Mouse (Mus musculus) embryonic facial prominence, embryonic 10.5 days (tissue): Measurements from ENCODE around the gene Asic2. TPM values are rescaled to one million over a fixed set of nuclear protein-coding genes. Genes with fewer than 3 reads are reported as not detected.

Experiments used
- DNase-seq: peaks from one replicate; pipeline ENCODE4 v3.0.0-alpha.2; 2017; ENCODE audit warnings: low spot score
- H3K27ac ChIP-seq: fragments of 300-500 bp; sonication (generic); replicated peaks from 2 replicates; pipeline ENCODE4 v1.5.1; 2016; ENCODE audit warnings: mild to moderate bottlenecking
- H3K27me3 ChIP-seq: fragments of 300-500 bp; sonication (generic); replicated peaks from 2 replicates; pipeline ENCODE4 v1.6.1; 2016; ENCODE audit warnings: low read depth, mild to moderate bottlenecking; ENCODE audit not compliant: poor library complexity, severe bottlenecking
- H3K36me3 ChIP-seq: fragments of 300-500 bp; sonication (generic); replicated peaks from 2 replicates; pipeline ENCODE4 v1.6.1; 2016; ENCODE audit warnings: mild to moderate bottlenecking, moderate library complexity
- H3K4me1 ChIP-seq: fragments of 300-500 bp; sonication (generic); 2 replicates; pipeline ENCODE4 v1.6.1; 2016
- H3K4me3 ChIP-seq: fragments of 300-500 bp; sonication (generic); 2 replicates; pipeline ENCODE4 v1.5.1; 2016; ENCODE audit warnings: mild to moderate bottlenecking, moderate library complexity
- H3K9me3 ChIP-seq: fragments of 300-500 bp; sonication (generic); 2 replicates; pipeline ENCODE4 v1.6.1; 2016; ENCODE audit warnings: mild to moderate bottlenecking
- WGBS: fragments of 180-500 bp; shearing (Covaris S2); methylation state at CpG from one replicate; pipeline ENCODE4 v1.1.7; 2016; 5-methylcytosine and 5-hydroxymethylcytosine counted together
- polyA plus RNA-seq: library from polyadenylated mRNA; unstranded; fragments of >200 nt; fragmentation: Nextera tagmentation; extraction: Ambion mirVana; gene quantifications from 2 replicates; pipeline ENCODE4 v1.2.1, GENCODE M21; 2016

The Asic2 gene
- polyA plus RNA-seq, 1 experiment from 2014 or later: 0.66 TPM

DNA sequence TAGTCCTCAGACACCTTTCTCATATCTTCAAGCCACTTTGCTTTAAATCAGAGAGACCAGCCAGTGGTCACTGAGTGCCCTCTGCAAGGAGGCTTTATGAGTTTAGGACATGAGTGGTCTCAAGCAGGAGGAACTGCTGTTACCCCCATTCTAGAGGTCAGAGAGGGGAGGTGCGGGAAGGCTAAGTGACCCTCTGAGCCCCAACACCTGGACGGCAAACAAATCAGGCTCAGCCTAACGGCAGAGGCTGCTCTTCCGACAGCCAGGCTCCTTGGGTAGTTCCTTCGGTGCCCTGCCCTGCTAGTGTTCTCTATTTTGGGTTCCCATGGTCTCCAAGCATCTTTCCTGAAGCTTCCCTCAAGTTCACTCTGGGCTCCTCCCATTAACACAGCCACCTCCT lies 357.8 kb downstream of the Asic2 start:
- WGBS: 83% methylated on average over 5 of the region's 5 CpGs
- no peak for DNase-seq
- no peaks in the 10 kb centered on the region for H3K36me3 ChIP-seq

DNA sequence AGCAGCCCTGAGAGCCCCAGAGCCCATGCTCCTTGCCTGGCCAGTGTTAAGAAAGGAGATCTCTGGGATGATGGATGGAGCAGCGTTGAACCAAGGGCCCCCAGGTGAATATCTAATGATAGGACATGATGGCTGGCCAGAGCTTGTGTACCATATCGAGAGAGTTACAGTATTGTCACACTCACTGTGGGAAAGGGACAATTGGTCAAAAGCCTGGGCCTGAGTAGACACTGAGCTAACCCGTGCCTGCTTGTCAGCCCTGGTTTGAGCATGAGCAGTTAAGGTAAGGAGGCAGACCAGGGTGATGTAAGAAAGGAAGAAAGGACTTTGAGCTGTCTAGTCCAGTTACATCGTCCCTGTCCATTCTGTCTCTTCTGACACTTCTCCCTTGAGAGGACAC lies 365.3 kb downstream of the Asic2 start:
- Histone ChIP-seq H3K4me1 (no peaks in the 10 kb centered on the region), H3K4me3 (no peak overlapping the region), H3K9me3 (no peaks in the 10 kb centered on the region), H3K27me3 (no peaks in the 10 kb centered on the region), H3K27ac (no peak overlapping the region), H3K36me3 (no peaks in the 10 kb centered on the region)
- WGBS: 87% methylated on average over 4 of the region's 4 CpGs
- no peak for DNase-seq

More for the DNA sequence above, 357.8 kb downstream of the Asic2 start:
- Histone ChIP-seq H3K27me3 (peaks cover 38% of the 10 kb centered on the region), H3K4me1 (peaks cover 21% of the 10 kb centered on the region), H3K9me3 (no peaks in the 10 kb centered on the region), H3K4me3 (no peak overlapping the region), H3K27ac (no peak overlapping the region)

DNA sequence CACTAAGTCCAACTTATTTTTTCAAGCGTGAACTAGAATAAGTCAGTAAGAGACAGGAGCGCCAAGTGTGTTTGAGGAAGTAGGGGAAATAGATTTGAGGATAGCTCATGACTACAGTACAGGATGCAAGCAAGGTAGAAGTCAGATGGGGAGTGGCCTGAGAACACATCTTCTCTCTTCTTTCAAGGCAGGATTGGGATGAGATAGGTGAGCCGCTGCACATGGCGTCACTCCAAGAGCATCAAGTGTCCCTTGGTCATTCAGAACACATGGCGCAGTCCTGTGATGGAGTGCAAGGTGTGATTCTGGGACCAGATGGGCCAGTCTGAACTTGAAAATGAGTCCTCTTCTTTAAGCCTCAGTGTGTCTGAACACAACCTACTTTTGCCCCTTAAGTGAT lies 366.5 kb downstream of the Asic2 start:
- H3K27me3 ChIP-seq: no peaks in the 10 kb centered on the region
- no peak for DNase-seq
- H3K9me3 ChIP-seq: no peaks in the 10 kb centered on the region
- 95% methylated on average over 5 of the region's 5 CpGs for WGBS
- no peaks in the 10 kb centered on the region for H3K36me3 ChIP-seq
- H3K27ac ChIP-seq: no peak overlapping the region
- H3K4me1 ChIP-seq: no peaks in the 10 kb centered on the region
- H3K4me3 ChIP-seq: no peak overlapping the region

DNA sequence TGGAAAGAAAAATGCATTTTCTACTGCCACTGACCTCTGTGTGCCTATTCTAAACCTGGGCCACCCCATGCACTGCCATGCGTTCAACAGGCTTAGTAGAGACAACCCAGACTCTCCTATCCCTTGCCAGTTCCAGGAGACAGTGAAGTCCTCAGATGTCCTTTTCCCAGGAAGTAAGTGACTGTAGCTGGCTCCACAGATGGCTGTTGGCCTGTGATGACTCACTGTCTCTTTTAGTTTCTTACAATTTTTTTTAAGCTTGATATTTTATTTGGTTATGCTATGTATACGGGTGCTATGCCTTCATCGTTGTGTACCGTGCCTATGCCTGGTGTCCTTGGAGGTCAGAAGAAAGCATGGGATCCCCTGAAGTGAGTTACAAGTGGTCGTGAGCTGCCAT lies 370.7 kb downstream of the Asic2 start:
- no peak overlapping the region for H3K27ac ChIP-seq

DNA sequence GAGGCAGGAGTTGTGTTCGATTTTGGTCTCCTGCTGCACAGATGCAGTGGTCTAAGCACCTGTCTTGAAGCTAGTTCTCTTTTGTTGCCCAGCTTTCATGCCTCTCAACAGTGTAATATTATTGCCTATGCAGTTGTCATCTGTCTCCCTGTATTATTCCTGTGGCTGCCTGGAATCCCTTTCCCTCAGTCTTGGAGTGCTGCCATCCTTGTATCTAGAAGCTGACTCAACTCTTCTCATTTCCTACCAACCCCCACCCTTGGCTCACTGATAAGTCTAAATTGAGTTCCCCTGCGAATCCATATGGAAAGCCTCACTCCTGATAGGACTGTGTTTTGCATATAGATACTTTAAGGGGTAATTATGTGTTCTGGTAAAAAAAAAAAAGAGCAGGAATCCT lies 373.0 kb downstream of the Asic2 start:
- no peak for DNase-seq
- Histone ChIP-seq H3K27me3 (no peaks in the 10 kb centered on the region), H3K27ac (no peak overlapping the region), H3K9me3 (no peaks in the 10 kb centered on the region), H3K4me1 (no peaks in the 10 kb centered on the region), H3K36me3 (no peaks in the 10 kb centered on the region), H3K4me3 (no peak overlapping the region)
- WGBS: 79% methylated on average over 2 of the region's 2 CpGs

More for the DNA sequence above, 370.7 kb downstream of the Asic2 start:
- Histone ChIP-seq H3K4me3 (no peak overlapping the region), H3K27me3 (no peaks in the 10 kb centered on the region), H3K36me3 (no peaks in the 10 kb centered on the region), H3K9me3 (no peaks in the 10 kb centered on the region), H3K4me1 (no peaks in the 10 kb centered on the region)
- DNase-seq: no peak
- WGBS: 90% methylated on average over 5 of the region's 5 CpGs

DNA sequence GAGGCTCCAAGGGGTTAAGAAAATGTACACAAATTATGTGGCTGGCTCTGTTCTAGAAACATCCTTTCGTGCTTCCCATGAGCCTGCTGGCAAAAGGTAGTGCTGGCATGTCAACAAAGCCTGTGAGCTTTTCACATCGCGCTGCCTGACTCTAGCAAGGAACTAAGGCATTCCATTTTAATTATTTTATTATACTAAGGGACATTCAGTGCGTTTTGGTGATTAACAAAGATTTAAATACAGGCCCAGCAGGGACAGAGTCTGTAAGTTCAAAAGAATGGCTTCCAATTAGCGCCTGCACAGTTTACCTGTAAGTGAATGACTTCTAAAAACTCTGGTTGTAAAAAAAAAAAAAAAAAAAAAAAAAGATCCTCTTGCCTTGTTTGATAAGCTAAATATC lies 375.5 kb downstream of the Asic2 start:
- no peak overlapping the region for H3K4me3 ChIP-seq
- H3K36me3 ChIP-seq: no peaks in the 10 kb centered on the region
- H3K4me1 ChIP-seq: no peaks in the 10 kb centered on the region
- WGBS: 70% methylated on average over 5 of the region's 5 CpGs
- H3K27me3 ChIP-seq: 0 out of 2 replicates have a peak, but pooled peaks cover 4% of the 10 kb centered on the region
- H3K9me3 ChIP-seq: no peaks in the 10 kb centered on the region
- no peak overlapping the region for H3K27ac ChIP-seq
- DNase-seq: no peak

DNA sequence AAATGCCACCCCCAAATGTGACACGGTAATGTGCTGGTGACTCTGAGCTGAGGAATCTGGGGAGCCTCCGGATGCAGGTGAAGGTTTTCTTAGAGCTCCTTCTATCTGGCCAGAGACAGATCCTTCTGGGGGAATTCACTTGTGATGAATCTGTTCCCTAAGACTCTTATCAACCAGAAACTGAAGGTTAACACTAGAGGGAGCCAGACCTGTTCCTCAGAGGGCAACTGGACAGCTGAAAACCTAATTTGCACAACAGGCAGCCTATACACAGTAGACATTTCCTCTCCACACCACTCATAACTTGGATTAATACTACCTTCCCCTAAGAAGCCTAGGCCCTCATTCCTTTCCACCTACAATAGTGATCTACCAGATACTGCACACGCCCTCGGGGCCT lies 377.3 kb downstream of the Asic2 start:
- H3K27me3 ChIP-seq: 0 out of 2 replicates have a peak, but pooled peaks cover 4% of the 10 kb centered on the region
- no peak for DNase-seq

DNA sequence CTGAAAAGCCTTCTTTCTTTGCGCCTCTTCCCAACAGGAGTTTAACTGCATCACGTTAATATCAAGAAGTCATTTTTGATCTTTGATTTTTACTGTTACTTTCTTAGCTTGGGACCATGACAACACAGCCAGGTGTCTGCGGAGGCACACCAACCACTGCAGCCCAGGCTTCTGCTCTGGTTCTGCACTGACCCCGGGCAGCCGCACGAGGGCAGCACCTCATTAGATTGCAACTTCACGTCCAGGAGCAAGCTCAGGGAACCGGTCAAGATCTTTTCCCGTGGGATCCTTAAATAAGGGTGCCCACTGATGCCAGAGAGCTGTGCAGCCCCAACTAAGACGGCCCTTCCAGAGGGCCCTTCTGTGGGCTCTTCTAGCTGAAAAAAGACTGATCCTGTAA lies 379.6 kb downstream of the Asic2 start:
- Histone ChIP-seq H3K36me3 (no peaks in the 10 kb centered on the region), H3K9me3 (no peaks in the 10 kb centered on the region), H3K4me1 (no peaks in the 10 kb centered on the region), H3K4me3 (no peak overlapping the region), H3K27me3 (0 out of 2 replicates have a peak, but pooled peaks cover 4% of the 10 kb centered on the region), H3K27ac (no peak overlapping the region)
- DNase-seq: peak; percentile 69
- WGBS: 11% methylated on average over 10 of the region's 10 CpGs

More for the DNA sequence above, 377.3 kb downstream of the Asic2 start:
- no peaks in the 10 kb centered on the region for H3K9me3 ChIP-seq
- H3K27ac ChIP-seq: no peak overlapping the region
- no peaks in the 10 kb centered on the region for H3K36me3 ChIP-seq
- no peak overlapping the region for H3K4me3 ChIP-seq
- WGBS: 80% methylated on average over 4 of the region's 4 CpGs
- no peaks in the 10 kb centered on the region for H3K4me1 ChIP-seq

DNA sequence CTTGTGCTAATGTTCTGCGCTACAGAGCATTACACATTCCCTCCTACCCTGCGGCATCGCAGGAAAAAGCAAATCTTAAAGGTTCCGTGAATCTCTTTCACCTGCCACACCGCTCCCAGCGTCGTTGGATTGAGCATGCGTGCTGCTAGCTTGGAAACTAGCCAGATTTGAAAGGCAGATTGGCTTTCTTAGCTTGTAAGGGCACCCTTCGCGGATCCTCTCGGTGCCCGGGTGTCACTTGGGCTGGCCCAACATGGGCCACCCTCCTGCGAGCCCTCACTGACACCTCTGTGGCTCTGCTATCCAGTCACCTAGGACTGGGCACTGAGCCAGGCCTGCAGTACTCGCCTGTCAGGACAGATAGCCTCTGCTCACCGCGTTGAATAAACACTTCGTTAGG lies 380.3 kb downstream of the Asic2 start:
- Histone ChIP-seq H3K36me3 (no peaks in the 10 kb centered on the region), H3K27me3 (0 out of 2 replicates have a peak, but pooled peaks cover 4% of the 10 kb centered on the region), H3K9me3 (no peaks in the 10 kb centered on the region), H3K27ac (no peak overlapping the region), H3K4me1 (no peaks in the 10 kb centered on the region), H3K4me3 (no peak overlapping the region)
- 83% methylated on average over 17 of the region's 17 CpGs for WGBS
- no peak for DNase-seq

DNA sequence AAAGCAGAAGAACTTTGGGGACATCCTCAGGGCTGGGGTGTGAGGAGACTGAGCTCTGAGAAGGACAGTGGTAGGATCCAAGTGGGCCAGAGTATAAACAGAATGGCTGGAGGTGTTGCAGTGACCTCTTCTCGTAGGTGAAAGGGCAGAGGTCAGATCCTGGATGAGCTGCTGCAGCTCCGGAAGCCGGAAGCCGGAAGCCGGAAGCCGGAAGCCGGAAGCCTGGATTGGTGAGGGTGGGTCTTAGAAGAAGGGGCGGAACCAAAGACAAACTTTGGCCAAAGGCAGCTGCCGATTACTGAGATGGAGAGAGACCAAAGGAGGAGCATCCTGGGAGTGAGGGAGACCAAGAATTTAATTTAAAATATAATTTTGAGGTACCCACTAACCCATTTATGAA lies 381.1 kb downstream of the Asic2 start:
- 76% methylated on average over 9 of the region's 9 CpGs for WGBS
- no peak for DNase-seq
- no peak overlapping the region for H3K27ac ChIP-seq
- 0 out of 2 replicates have a peak, but pooled peaks cover 4% of the 10 kb centered on the region for H3K27me3 ChIP-seq
- no peaks in the 10 kb centered on the region for H3K4me1 ChIP-seq
- H3K36me3 ChIP-seq: no peaks in the 10 kb centered on the region
- no peaks in the 10 kb centered on the region for H3K9me3 ChIP-seq
- H3K4me3 ChIP-seq: no peak overlapping the region

DNA sequence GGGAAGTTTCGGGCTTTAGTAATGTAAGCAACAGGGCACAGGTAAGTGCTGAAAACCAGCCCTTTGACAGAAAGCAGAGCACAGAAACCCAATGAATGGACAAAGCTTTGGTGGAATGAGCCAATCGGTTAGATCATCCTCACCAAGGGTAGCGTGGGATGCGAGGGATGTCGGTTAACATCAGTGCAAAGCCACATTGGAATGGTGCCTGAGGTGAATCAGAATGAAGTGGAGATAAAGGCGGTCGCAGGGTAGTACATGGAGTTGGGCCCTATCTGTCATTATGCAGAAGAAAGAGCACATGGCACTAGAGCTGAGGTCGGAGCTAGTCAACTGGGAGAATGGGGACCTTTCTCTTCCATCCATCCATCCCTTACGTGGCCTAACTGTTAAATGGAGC lies 383.8 kb downstream of the Asic2 start:
- Histone ChIP-seq H3K4me3 (no peak overlapping the region), H3K4me1 (no peaks in the 10 kb centered on the region), H3K27ac (no peak overlapping the region), H3K27me3 (0 out of 2 replicates have a peak, but pooled peaks cover 1% of the 10 kb centered on the region), H3K36me3 (no peaks in the 10 kb centered on the region), H3K9me3 (no peaks in the 10 kb centered on the region)
- no peak for DNase-seq
- 94% methylated on average over 9 of the region's 9 CpGs for WGBS

DNA sequence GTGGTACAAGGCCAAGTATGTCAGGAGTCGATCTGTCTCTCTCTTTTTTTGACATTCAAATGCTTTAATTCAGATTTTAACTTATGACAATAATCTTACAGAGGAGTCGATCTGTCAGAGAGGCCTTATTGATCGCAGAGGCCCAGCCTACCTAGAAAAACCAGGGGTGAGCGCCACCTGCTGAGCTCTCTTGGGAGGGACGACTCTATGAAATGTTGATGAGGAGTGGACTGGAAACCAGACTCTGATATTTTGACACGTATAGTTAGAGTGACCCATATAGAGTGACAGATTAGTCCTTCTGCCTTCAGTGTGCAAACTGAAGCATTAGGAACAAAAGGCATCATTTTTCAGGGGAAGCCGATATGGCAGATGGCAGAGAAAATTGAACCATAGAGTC lies 385.1 kb downstream of the Asic2 start:
- Histone ChIP-seq H3K4me1 (no peaks in the 10 kb centered on the region), H3K27me3 (no peaks in the 10 kb centered on the region), H3K27ac (no peak overlapping the region), H3K36me3 (no peaks in the 10 kb centered on the region), H3K4me3 (no peak overlapping the region), H3K9me3 (no peaks in the 10 kb centered on the region)
- 69% methylated on average over 7 of the region's 7 CpGs for WGBS
- DNase-seq: no peak

DNA sequence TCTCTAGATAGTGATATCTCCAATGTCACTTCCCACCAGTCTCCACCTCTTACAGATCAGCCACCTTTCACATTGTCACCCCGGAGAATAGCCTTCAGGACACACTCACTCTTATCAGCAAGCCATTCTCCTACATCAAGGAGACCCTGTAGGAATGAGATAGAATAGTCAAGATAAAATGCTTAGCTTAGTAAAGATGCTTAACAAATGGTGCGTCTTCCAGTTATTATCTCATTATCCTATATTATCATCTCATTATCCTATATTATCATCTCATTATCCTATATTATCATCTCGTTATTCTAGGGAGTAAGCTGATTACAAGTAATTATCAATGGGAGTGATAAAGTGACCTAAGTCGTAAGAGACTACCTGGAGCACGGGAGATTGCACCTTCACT lies 386.1 kb downstream of the Asic2 start:
- Histone ChIP-seq H3K4me1 (no peaks in the 10 kb centered on the region), H3K36me3 (no peaks in the 10 kb centered on the region), H3K9me3 (no peaks in the 10 kb centered on the region), H3K27me3 (no peaks in the 10 kb centered on the region), H3K4me3 (no peak overlapping the region), H3K27ac (no peak overlapping the region)
- no peak for DNase-seq
- 72% methylated on average over 5 of the region's 5 CpGs for whole genome bisulfite sequencing

DNA sequence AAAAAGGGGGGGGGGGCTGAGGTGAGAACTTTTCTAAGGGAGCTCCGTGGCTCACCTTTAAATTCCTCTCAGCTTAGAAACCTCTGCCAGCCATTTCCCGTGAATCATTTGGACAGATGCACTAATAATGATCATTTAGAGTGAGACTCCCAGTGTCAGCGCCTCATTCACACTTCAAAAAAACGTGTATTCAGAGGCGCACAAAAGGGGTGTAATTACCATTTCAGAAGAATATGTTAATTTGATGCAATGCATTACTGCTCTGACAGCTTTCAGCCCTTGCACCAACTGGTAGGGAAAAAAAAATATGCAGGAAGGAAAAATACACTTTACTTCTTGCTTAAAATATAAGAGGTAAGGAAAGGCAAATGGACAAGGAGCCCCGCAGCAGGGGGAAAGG lies 388.5 kb downstream of the Asic2 start:
- H3K27ac ChIP-seq: no peak overlapping the region
- no peaks in the 10 kb centered on the region for H3K9me3 ChIP-seq
- H3K36me3 ChIP-seq: no peaks in the 10 kb centered on the region
- DNase-seq: no peak
- H3K4me3 ChIP-seq: no peak overlapping the region
- no peaks in the 10 kb centered on the region for H3K4me1 ChIP-seq
- 60% methylated on average over 6 of the region's 6 CpGs for WGBS
- H3K27me3 ChIP-seq: no peaks in the 10 kb centered on the region
